Mouse (Mus musculus): ENCODE data around the gene Oard1. TPM values are rescaled to one million over a fixed set of nuclear protein-coding genes. Genes with fewer than 3 reads are reported as not detected.

Oard1 gene
- polyA plus RNA-seq, 1 experiment from 2014 or later: 72.4 TPM

DNA sequence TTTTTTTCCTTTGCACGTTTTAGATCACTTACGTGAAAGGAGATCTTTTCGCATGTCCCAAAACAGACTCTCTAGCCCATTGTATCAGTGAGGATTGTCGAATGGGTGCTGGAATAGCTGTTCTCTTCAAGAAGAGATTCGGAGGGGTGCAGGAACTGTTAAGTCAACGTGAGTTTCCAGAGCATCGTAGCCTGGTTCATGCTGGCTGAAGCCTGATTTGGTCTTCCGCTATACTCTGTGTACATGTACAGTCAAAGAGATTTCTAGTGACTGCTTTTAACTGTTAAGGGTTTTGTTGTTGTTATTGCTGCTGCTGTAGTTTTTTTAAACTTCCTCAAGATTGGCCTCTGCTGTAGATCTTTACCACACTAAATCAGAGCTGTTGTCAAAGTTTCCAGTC is 1.4 kb downstream of the Oard1 start:
- Histone ChIP-seq H3K9ac (peak overlapping the region; percentile 86), H3K4me2 (peak overlapping the region; percentile 77), H3K4me3 (replicated peaks) (peak overlapping the region; percentile 72), H3K27ac (peak overlapping the region; percentile 100), H3K36me3 (peaks cover 33% of the 10 kb centered on the region), H3K27me3 (no peaks in the 10 kb centered on the region), H3K4me1 (peaks cover 28% of the 10 kb centered on the region), H3K9me3 (replicated peaks) (no peaks in the 10 kb centered on the region)
- WGBS: 38% methylated on average over 8 of the region's 8 CpGs
- no peak for ATAC-seq (replicated peaks; ENCODE audit: low FRiP score)

DNA sequence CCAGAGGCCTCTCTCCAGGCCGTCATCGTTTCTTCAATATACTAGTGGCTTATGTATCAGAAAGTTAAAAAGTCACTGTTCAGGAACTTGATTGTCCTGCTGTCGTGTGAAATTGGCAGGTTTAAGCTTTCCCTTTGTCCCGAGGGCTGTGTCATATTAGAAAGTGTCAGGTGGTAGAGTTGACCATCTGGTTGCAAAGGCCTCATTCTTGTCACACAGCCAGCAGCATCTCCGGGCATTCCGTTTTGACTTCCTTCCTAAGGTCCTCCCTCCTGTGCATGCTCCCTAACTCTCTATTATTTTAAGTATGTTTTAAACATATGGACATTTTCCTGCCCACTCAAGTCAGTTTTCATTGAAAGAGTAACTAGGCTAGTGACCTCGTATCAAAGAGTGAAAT is 6.2 kb downstream of the Oard1 start:
- H3K9ac ChIP-seq: no peak overlapping the region
- H3K27ac ChIP-seq: 0 out of 2 replicates have a peak overlapping the region, but pooled peaks have one; percentile 33
- 74% methylated on average over 7 of the region's 7 CpGs for WGBS
- no peaks in the 10 kb centered on the region for H3K27me3 ChIP-seq
- H3K4me3 ChIP-seq (replicated peaks): no peak overlapping the region
- peaks cover 54% of the 10 kb centered on the region for H3K36me3 ChIP-seq
- H3K9me3 ChIP-seq (replicated peaks): no peaks in the 10 kb centered on the region
- H3K4me1 ChIP-seq: peaks cover 36% of the 10 kb centered on the region
- ATAC-seq (replicated peaks; ENCODE audit: low FRiP score): no peak
- no peak overlapping the region for H3K4me2 ChIP-seq

DNA sequence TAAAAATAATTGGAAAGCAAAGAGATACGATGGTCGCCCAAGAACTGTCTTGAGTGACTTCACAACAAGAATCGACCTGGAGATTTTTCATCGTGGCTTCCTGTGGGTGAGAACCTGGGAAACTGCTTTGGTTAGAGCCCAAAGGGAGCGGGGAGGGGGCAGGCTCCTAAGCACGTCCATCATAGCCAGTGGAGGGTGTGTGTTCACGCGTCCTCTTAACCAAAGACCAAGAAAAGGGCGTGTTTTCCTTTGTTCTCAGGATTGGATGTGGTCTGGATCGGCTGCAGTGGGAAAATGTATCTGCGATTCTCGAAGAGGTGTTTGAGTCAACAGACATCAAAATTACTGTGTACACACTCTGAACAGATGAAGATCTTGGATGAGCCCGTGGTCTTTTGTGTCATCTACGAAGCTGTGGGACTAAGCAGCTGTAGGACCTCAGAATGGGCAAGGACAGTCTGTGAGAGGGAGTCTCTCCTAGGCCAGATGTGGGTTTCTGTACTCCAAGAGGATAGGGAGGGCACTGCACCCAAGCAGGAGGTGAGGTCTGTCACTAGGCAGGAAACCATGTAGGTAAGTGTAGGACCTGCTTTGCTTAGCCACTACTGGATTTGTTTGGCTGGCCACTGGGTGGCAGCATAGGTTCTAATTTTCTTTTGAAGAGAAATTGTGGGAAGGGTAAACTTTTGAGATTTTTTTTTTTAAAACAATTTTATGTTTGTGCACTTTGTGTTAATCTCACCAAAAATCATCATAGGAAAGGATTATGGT is 6.8 kb downstream of the Oard1 start:
- Histone ChIP-seq H3K4me2 (no peak overlapping the region), H3K9me3 (replicated peaks) (no peaks in the 10 kb centered on the region), H3K4me3 (replicated peaks) (no peak overlapping the region), H3K27me3 (no peaks in the 10 kb centered on the region), H3K4me1 (peaks cover 30% of the 10 kb centered on the region), H3K9ac (no peak overlapping the region), H3K27ac (peak overlapping the region; percentile 60; the same call in 1 of the 2 replicates), H3K36me3 (peaks cover 54% of the 10 kb centered on the region)
- ATAC-seq (replicated peaks; ENCODE audit: low FRiP score): peak; percentile 79
- 83% methylated on average over 14 of the region's 14 CpGs for WGBS

DNA sequence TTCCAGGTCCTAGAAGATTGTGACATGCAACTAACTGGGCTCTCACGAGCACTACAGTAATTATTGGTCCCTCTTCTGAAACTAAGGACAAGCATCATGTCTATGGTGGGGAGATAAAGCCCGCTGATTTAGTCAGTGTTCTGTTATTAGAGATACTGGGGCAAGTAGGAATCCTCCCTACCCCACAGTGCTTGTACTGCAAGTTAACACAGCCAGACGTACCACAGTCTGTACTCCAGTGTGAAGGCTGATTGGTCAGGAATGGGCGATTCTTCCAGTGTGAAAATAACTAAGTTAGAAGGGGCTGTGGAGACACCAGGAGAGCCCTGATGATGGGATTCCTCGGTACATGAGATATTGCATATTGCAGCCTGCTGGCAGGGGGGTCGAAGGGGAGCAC is 7.7 kb downstream of the Oard1 start:
- WGBS: 83% methylated on average over 6 of the region's 6 CpGs
- Histone ChIP-seq H3K9me3 (replicated peaks) (no peaks in the 10 kb centered on the region), H3K27me3 (no peaks in the 10 kb centered on the region), H3K36me3 (peaks cover 47% of the 10 kb centered on the region), H3K9ac (no peak overlapping the region), H3K4me1 (peaks cover 24% of the 10 kb centered on the region), H3K4me3 (replicated peaks) (no peak overlapping the region), H3K4me2 (no peak overlapping the region), H3K27ac (peak overlapping the region; percentile 71)
- no peak for ATAC-seq (replicated peaks; ENCODE audit: low FRiP score)

DNA sequence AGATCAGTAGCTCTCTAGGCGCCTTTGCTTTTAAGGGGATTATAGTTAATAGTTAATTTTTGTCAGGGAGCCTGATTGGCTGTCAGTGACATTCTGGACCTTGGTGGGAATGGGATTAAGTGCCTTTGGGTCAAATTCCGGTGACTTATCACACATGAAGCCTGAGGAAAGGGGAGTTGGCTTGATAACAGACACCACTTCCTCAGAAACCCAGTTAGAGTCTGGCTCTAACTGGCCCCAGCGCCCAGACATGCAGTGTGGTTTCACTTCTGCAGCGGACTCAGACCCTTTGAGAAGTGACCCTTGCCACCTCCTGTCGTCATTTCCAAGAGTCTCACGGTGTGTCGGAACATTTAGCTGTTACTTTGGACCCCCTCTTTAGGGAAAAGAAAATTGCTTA is 8.4 kb downstream of the Oard1 start:
- peak overlapping the region; percentile 71 for H3K27ac ChIP-seq
- no peaks in the 10 kb centered on the region for H3K27me3 ChIP-seq
- WGBS: 33% methylated on average over 7 of the region's 7 CpGs
- peak overlapping the region; percentile 19; the same call in 1 of the 2 replicates for H3K4me2 ChIP-seq
- peaks cover 43% of the 10 kb centered on the region for H3K36me3 ChIP-seq
- peaks cover 27% of the 10 kb centered on the region for H3K4me1 ChIP-seq
- peak; percentile 37; the same call in 1 of the 2 replicates for ATAC-seq (replicated peaks; ENCODE audit: low FRiP score)
- H3K4me3 ChIP-seq (replicated peaks): no peak overlapping the region
- no peaks in the 10 kb centered on the region for H3K9me3 ChIP-seq (replicated peaks)
- no peak overlapping the region for H3K9ac ChIP-seq

DNA sequence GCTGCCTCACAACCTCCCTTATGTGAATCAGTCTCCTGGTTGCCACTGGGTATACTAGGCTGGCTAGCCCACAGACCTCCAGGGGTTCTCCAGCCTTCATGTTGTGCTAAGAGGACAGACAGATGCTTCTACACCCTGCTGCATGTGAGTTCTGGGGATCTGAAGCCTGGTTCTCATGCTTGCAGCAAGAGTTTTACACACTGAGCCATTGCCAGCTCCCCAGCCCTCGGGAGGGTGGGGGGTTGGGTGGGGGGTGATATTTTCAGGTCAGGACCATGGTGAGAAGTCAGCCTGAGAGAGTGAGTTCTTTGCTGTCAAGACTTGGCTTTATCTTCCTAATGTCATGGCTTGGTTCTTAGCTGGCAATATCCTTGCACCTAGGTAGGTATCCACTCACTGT is 9.0 kb downstream of the Oard1 start:
- no peak overlapping the region for H3K4me3 ChIP-seq (replicated peaks)
- peak overlapping the region; percentile 71 for H3K27ac ChIP-seq
- H3K9ac ChIP-seq: no peak overlapping the region
- H3K9me3 ChIP-seq (replicated peaks): no peaks in the 10 kb centered on the region
- WGBS: 80% methylated on average over 1 of the region's 1 CpGs
- H3K4me2 ChIP-seq: peak overlapping the region; percentile 19; the same call in 1 of the 2 replicates
- no peak for ATAC-seq (replicated peaks; ENCODE audit: low FRiP score)
- peaks cover 27% of the 10 kb centered on the region for H3K4me1 ChIP-seq
- peaks cover 43% of the 10 kb centered on the region for H3K36me3 ChIP-seq
- H3K27me3 ChIP-seq: no peaks in the 10 kb centered on the region

DNA sequence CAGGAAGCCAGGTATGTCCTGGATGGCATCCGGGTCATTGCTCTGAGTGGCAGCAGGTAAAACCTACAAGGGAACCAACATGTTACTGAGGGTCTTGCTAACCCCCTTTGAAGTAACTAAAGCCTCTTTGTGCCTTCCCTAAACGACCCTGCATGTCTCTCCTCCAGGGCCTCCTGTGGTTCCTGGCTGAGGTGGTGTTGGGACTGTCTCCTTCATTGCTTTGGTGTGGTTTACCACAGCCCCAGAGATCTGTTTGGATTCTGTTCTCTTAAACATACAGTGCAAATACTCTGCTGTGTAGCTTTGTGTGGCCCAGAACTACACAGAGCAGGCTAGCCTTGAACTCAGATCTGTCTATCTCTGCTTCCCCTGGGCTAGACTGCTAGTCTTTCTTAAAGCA is 9.8 kb downstream of the Oard1 start:
- peaks cover 27% of the 10 kb centered on the region for H3K4me1 ChIP-seq
- 48% methylated on average over 2 of the region's 2 CpGs for WGBS
- no peak for ATAC-seq (replicated peaks; ENCODE audit: low FRiP score)

DNA sequence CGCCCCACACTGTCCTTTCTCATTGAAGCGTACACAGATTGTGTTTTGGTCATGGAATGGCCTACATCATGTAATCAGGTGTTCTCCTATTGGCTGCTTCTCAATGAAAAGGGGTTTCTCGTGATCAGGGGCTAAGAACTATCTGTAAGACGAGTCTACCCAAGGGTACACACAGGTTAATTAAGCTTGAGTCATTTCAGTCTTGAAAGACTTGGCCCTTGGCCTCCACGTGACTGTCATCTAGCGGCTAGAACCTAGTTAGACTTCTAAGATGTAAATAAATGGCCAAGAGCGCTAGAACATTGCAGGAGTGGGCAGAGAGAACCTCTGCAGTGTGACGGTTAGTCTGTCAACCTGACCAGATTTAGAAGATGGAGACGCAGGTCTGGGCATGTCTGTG is 14.4 kb downstream of the Oard1 start:
- no peaks in the 10 kb centered on the region for H3K27me3 ChIP-seq
- 79% methylated on average over 9 of the region's 9 CpGs for WGBS
- H3K27ac ChIP-seq: no peak overlapping the region
- no peak overlapping the region for H3K4me3 ChIP-seq (replicated peaks)
- ATAC-seq (replicated peaks; ENCODE audit: low FRiP score): no peak
- no peaks in the 10 kb centered on the region for H3K36me3 ChIP-seq
- H3K9ac ChIP-seq: no peak overlapping the region
- H3K4me1 ChIP-seq: peaks cover 35% of the 10 kb centered on the region
- no peak overlapping the region for H3K4me2 ChIP-seq
- no peaks in the 10 kb centered on the region for H3K9me3 ChIP-seq (replicated peaks)

More for the DNA sequence above, 9.8 kb downstream of the Oard1 start:
- Histone ChIP-seq H3K4me3 (replicated peaks) (no peak overlapping the region), H3K4me2 (no peak overlapping the region), H3K9ac (no peak overlapping the region), H3K36me3 (peaks cover 38% of the 10 kb centered on the region), H3K27me3 (no peaks in the 10 kb centered on the region), H3K9me3 (replicated peaks) (no peaks in the 10 kb centered on the region), H3K27ac (no peak overlapping the region)

DNA sequence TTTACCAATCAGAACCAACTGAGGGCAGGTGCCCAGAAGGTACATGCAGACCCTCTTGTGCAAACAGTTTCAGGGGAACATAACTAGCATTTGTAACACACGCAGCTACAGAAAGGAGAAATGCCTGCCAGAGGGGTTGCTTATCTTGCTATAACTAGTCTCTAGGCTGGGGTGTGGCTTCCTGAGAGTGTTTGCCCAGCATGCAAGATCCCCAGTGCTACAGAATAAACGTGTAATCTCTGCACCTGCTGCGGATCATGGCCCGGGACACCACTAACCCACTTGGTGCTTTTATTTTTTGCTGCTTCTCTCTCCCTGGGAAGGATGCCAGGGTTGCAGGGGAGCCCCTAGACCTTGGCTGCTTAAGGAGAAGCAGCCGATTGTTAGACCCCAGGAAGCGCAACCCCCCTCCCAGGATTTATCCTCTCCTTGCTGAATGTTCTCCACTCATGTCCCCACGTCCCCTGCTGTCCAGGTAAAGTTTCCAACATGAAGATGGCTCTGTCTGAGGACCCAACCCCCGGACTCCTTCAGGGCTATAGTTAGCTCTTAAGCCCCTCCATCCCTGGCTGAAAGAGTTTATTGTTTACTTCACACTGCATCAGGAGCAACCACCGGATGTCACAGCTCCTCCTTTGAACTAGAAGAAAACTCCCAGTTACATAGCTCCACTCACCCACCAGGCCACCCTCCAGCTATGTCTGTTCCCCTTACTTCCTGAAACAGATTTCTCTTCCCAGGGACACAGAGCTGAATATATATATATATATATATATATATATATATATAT is 16.2 kb downstream of the Oard1 start:
- peaks cover 46% of the 10 kb centered on the region for H3K4me1 ChIP-seq
- 44% methylated on average over 9 of the region's 9 CpGs for WGBS
- H3K27ac ChIP-seq: no peak overlapping the region
- H3K4me3 ChIP-seq (replicated peaks): no peak overlapping the region
- no peak overlapping the region for H3K4me2 ChIP-seq
- H3K9ac ChIP-seq: no peak overlapping the region
- H3K36me3 ChIP-seq: no peaks in the 10 kb centered on the region
- no peaks in the 10 kb centered on the region for H3K9me3 ChIP-seq (replicated peaks)
- no peak for ATAC-seq (replicated peaks; ENCODE audit: low FRiP score)
- no peaks in the 10 kb centered on the region for H3K27me3 ChIP-seq

DNA sequence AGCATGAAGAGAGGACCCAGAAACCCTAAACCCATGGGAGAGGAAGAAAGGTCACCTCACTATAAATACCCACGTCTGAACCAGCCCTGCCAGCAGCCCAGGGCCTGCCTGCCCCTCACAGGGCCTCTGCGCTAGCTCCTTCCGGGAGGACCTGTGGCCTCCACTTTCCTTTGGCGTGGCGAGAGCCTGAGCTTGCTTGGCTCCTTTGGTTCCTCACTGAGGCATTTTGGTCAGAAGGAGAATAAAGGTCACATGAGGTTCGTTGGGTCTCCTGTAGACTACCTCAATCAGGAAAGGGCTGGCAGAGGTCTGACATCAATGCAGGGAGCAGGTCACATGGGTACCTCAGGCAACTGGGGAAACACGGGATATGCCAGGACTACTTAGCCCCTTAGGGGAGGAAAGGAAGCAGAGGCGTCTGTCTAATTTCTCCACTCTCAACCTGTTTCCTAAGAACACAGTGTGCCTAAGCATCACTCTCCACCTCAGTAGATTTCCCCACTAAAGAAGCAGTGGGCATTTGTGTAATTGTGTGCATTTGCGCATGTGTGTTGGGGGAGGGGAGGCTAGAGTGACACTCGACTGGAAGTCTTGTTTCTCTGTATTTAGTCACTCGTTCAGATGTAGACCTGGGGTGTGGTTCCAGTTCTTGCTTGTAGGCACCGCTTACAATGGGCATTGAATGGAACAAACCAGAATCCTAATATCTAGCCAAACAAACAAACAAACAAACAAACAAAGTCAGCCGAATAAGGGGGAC is 17.4 kb downstream of the Oard1 start:
- 43% methylated on average over 13 of the region's 13 CpGs for WGBS
- no peak; the same call in 1 of the 2 replicates for ATAC-seq (replicated peaks; ENCODE audit: low FRiP score)

DNA sequence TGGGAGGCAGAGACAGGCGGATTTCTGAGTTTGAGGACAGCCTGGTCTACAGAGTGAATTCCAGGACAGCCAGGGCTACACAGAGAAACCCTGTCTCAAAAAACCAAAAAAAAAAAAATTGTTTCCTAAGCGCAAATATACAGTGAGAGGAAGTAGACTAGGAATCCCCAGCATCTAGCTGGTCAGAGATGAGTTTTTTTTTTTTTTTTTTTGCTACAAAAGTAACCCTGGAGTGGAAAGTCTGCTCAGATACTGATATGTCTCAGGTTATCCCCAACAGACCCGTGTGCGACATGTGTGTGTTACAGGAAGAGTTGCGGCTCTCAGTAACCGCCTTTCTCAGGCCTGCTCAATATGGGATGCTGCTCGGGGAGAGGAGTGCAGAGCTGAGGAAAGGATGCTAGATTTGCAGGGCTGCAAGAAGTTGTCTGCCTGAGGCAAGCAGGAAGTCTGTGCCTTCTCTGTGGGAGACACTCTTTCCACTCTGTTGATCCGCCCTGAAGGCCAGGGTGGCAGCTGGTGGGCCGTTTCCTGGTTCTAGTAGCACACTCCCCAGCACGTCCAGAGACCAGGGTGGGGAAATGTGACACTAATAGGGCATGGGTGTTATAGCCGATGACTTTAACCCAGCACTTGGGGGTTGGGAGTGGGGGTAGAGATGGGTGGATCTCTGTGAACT is 18.2 kb downstream of the Oard1 start:
- Histone ChIP-seq H3K36me3 (no peaks in the 10 kb centered on the region), H3K4me1 (peaks cover 55% of the 10 kb centered on the region), H3K27me3 (no peaks in the 10 kb centered on the region), H3K4me3 (replicated peaks) (no peak overlapping the region), H3K27ac (peak overlapping the region; percentile 86), H3K4me2 (no peak overlapping the region), H3K9ac (no peak overlapping the region), H3K9me3 (replicated peaks) (no peaks in the 10 kb centered on the region)
- peak; percentile 57 for ATAC-seq (replicated peaks; ENCODE audit: low FRiP score)
- 41% methylated on average over 11 of the region's 11 CpGs for WGBS

More for the DNA sequence above, 17.4 kb downstream of the Oard1 start:
- H3K4me3 ChIP-seq (replicated peaks): no peak overlapping the region
- H3K4me1 ChIP-seq: peaks cover 52% of the 10 kb centered on the region
- H3K4me2 ChIP-seq: 0 out of 2 replicates have a peak overlapping the region, but pooled peaks have one; percentile 4
- H3K36me3 ChIP-seq: no peaks in the 10 kb centered on the region
- no peaks in the 10 kb centered on the region for H3K27me3 ChIP-seq
- no peak overlapping the region for H3K9ac ChIP-seq
- no peaks in the 10 kb centered on the region for H3K9me3 ChIP-seq (replicated peaks)
- peak overlapping the region; percentile 86 for H3K27ac ChIP-seq
